Mouse (Mus musculus) fat pad, adult 2 months (tissue): Measurements from ENCODE around the gene Eps8l3.
A peak's percentile ranks its signal among the peaks of the same experiment; 100 is the strongest.

Source experiments
- DNase-seq: peaks from one replicate; pipeline ENCODE4 v3.0.0-alpha.2; 2011; ENCODE audit warnings: low read depth, low spot score; ENCODE audit errors: extremely low read depth

The Eps8l3 gene

GRCm38 (mm10) chr3:107895194-107895719 is 18.2 kb downstream of the Eps8l3 start:
- DNase-seq: no peak

GRCm38 (mm10) chr3:107895720-107896569 is 18.9 kb downstream of the Eps8l3 start, which contains the start of gene Gstm5:
Gstm5 (plus strand) TSS chr3:107895821.
- DNase-seq: no peak

GRCm38 (mm10) chr3:107898691-107899090 is 21.7 kb downstream of the Eps8l3 start:
- DNase-seq: no peak

DNA sequence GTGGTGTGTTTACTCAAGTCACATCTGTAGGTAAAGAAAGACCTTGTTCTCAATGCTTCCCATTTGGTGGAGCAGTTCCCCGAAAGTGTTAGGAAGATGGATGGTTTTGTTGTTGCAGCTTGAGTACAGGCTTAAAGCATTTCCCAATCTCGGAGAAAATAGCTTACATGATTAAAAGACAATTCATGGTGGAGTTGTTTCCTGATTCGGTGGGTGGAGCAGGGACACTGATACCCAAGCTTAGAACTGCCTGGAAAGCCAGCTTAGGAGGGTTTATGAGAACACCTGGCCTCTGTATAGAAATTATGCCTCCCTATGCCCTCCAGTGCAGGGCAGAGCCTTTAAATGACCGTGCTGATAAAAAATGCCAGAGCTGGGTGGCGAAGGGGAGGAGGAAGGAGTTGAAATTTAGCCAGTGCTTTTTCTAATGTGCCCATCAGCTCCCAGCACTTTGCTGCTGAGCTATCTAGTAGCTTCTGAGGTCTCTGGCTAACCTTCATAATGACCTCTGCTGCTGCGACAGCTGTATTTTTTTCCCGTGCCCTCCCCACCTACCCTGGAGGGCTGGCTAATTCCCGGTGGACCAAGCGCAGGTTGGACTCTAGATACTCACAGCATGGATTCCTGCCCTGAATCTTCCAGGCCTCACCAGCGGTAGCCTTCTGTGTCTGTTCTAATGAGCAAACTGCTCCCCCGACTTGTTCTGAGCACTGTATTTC is 24.1 kb downstream of the Eps8l3 start:
- DNase-seq: peak; percentile 50

GRCm38 (mm10) chr3:107905942-107906341 is 28.9 kb downstream of the Eps8l3 start:
- DNase-seq: no peak

- no peak for DNase-seq
Measured at GRCm38 (mm10) chr3:107916674-107917073, 39.6 kb downstream of the Eps8l3 start.

- DNase-seq: no peak
Measured at GRCm38 (mm10) chr3:107917097-107917496, 40.1 kb downstream of the Eps8l3 start.

DNA sequence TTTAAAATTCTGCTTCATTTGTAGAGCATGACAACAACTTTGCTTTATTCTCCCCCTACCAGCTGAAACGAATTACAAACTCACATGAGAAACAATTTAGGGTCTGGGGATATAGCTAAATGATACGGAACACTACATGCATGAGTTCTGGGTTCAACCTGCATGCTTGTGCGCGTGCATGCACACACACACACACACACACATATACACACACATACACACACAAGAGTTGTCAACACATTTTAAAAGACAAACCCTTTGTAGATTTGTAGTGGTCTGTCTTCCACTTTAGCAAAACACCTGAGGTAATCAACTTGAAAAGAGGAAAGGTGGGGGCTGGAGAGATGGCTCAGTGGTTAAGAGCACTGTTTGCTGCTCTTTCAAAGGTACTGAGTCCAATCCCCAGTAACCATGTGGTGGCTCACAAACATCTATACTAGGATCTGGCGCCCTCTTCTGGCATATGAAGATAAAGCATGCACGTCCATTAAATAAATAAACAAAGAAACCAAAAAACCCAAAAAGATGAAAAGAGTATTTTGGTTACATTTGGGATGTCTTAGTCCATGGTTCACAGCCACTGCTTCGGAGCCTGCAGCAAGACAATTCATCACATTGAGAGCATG is 40.9 kb downstream of the Eps8l3 start:
- no peak for DNase-seq

DNA sequence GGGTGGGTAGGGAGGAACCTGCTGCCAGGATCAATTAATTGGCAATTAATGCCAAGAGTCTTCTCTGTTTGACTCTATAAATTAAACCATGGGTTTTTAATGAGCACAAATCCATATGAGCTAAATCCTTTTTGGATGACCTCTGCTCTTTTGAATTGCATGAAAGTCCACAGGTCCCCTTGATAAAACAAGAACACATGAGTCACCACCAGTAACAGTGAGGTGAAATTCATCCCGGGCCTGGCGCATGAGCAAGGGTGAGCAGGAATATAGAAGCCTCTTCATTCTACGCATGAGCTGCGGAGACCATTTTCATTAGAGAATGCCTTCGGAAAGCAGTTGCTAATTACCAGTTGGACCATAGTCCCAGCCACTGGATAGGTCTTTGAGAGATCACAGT is 43.3 kb downstream of the Eps8l3 start:
- no peak for DNase-seq

DNA sequence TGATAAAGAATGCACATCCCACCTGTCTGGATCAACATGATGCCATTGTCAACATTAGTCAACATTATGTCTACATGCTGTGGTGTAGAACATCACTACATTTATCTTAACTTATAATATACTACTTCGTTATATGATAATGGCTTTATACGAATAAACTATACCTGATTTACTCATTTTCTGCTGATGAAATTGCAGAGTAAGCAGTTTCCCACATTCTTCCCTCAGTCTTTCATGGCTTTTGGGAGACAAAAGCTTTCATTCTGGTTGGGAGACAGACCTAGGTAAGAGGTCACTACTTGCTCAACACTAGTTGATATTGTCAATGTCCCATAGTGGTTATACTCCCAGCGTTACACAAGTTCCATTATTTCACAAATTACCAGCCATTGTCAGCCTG is 48.3 kb downstream of the Eps8l3 start:
- no peak for DNase-seq

DNA sequence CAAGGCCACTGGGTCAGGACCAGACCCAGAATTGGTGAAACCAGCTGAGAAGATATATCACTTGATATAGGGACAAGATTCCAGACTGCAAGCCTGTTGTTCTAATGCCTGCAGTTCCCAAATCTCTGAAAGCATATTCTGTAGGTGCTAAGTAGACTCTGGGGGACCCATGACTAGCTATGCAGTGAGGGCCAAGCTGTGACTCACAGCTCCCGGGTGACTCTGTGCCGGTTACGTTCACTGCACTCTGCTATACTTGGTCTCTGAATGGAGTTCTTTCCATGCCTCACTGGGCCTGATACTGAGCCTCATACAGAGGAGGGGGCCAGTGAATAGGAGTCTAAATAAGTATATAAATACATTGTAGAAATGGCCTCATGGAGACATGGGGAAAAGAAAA is 50.8 kb downstream of the Eps8l3 start:
- no peak for DNase-seq

DNA sequence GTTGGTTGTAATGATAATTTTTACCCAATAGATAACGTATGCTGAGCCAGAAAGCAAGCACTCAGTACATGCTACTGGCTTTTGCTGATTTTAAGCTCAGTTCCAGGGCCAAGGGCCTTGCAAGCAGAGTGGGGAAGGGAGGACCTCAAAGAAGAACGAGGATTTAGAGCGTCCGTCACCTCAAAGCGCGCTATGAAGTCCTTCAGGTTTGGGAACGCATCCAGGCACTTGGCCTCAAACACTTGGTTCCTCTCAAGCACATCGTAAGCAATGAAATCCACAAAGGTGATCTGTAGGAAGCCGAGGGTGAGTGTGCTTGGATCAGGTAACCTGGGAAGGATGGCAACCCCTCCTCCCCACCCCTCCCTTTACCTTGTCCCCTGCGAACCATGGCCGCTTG is 51.7 kb downstream of the Eps8l3 start:
- DNase-seq: no peak

GRCm38 (mm10) chr3:107929243-107929642 is 52.2 kb downstream of the Eps8l3 start:
- DNase-seq: no peak

- DNase-seq: no peak
Measured at GRCm38 (mm10) chr3:107929731-107930130, 52.7 kb downstream of the Eps8l3 start.

DNA sequence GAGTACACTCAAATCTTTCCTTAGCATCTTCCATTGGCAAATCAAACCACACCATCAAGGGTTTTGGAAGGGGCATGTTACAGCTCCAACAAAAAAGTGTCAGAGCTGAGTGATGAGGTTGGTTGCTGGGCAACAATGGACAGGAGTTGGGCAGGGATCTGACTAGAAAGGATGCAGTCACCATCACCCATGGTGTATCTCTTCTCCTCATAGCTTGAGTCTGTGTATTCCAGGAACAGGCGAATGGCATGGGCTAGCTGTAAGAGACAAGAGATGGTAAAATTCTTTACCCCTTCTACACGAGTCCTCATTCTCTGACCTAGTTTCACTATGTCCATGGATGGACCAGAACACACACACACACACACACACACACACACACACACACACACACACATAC is 54.1 kb downstream of the Eps8l3 start:
- no peak for DNase-seq

- peak; percentile 56 for DNase-seq
Measured at GRCm38 (mm10) chr3:107931670-107932069, 54.6 kb downstream of the Eps8l3 start, which contains the start of gene Gstm7. Gstm7 (minus strand) TSS chr3:107931817.

DNA sequence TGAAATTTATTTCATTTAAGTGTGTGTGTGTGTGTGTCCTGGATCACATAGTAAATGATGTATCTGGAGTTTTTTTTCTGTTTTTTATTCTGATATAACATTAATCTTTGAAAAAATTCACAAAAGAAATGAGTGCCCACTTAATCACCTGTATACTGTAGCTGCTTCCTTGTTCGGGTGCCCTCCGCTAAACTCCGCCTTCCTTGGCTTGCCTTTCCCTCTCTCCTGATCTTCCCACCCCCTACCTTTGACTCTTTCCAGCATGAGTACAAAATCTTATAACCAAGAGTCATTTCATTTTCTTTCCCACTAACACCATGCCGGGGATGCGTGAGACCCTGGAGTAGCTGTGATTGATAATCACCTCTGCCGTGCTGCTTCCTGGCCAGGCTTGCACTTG is 55.1 kb downstream of the Eps8l3 start:
- DNase-seq: no peak

GRCm38 (mm10) chr3:107935268-107935667 is 58.2 kb downstream of the Eps8l3 start:
- DNase-seq: no peak

DNA sequence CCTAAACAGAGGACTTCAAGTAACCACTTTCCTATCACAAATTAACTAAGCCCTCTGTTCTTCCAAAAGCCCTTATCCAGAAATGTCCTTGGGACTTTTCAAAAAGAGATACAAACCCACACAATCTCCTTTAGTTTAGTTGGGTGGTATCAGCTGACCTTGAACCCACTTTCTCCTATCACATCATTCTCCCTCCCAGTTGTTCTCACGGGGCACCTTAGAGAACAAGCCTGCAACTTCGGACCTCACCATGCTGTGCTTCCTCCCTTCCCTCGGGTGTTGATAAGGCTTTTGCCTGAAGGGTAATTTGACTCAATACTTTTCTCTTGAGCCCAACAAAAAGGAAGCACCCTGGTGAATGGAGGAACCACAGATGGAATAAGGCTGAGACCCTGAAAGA is 58.9 kb downstream of the Eps8l3 start:
- DNase-seq: no peak

DNA sequence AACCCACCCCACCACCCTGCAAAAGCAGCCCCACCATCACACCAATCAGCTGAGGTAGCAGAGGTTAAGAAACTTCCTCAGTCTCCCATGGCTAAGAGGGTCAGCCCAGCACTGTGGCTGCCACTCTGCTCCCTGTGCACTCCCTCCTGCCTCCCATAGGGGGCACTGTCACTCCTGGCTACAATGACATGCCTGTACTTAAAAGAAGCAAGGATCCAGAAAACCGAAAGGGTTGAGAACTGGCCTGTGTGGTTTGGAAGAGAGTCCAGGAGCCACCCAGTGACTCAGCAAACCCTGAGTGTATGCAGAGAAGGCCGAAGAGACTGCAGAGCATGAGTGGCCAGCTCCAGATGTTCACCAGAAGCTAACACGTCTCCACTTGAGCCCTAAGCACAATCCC is 62.4 kb downstream of the Eps8l3 start:
- DNase-seq: no peak

DNA sequence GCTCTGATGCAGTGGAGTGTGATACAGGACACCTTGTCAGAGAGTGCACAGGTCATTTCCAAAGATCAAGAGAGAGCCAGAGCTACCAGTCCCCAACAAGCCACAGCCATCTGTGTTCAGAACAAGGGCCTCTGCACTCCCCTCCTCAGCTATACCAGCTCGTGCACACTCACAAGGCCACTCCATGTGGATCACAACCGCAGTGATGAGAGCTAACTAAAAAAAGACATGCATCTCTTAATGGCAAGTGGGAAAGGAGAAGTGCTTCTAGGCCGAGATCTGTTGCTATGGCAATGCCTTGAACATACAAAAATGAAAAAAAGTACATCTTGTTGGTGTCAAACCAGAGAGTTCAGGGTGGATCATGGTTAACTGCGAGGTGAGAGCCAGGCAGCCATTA is 62.8 kb downstream of the Eps8l3 start:
- DNase-seq: no peak
